Mouse (Mus musculus) inflammation-experienced regulatory T-cells, adult 6 months (primary cell): ENCODE results near the gene Rab34. TPM values are rescaled to one million over a fixed set of nuclear protein-coding genes. Genes with fewer than 3 reads are reported as not detected.
A peak's percentile ranks its signal among the peaks of the same experiment; 100 is the strongest.

Experiments
- ATAC-seq: one replicate; pipeline ENCODE4 v1.8.0; 2017
- polyA plus RNA-seq, 3 experiments: library from polyadenylated mRNA; unstranded; fragments of 100-300 nt; shearing (Covaris generic); gene quantifications; one replicate each; pipeline ENCODE4 v1.2.1; 2017

Gene Rab34
- polyA plus RNA-seq, 3 experiments from 2014 or later = 1.4 TPM; not detected in 2

- peak; percentile 28 for ATAC-seq
These were observed 27.6 kb downstream of the Rab34 start for GRCm38 (mm10) chr11:78215709-78216317.

GRCm38 (mm10) chr11:78223586-78223985, 35.4 kb downstream of the Rab34 start:
- no peak for ATAC-seq

GRCm38 (mm10) chr11:78231518-78231917, 43.3 kb downstream of the Rab34 start:
- ATAC-seq = no peak

- no peak for ATAC-seq
These were observed 52.1 kb downstream of the Rab34 start for GRCm38 (mm10) chr11:78240193-78240857.

Other genes starting within 250 kb of the Rab34 start
- gene Phf12, start 205.7 kb upstream of the Rab34 start, polyA plus RNA-seq = 10 to 100 TPM; 21.4 to 37.6 (median 35.3) TPM
- 1 to 10 TPM in 2 of 3 experiments, under 1 TPM in 1; 0.94 to 1.8 (median 1.7) TPM for gene Dhrs13, start 156.2 kb upstream of the Rab34 start, polyA plus RNA-seq
- gene Flot2, start 150.5 kb upstream of the Rab34 start, polyA plus RNA-seq = 10 to 100 TPM; 21.3 to 36.0 (median 24.7) TPM
- 10 to 100 TPM; 29.4 to 45.2 (median 41.1) TPM for gene Eral1, start 108.0 kb upstream of the Rab34 start, polyA plus RNA-seq
- 10 to 100 TPM; 10.9 to 20.0 (median 12.1) TPM for gene Fam222b, start 93.8 kb upstream of the Rab34 start, polyA plus RNA-seq
- 1 to 10 TPM; 3.5 to 6.8 (median 3.6) TPM for gene Traf4, start 22.8 kb upstream of the Rab34 start, polyA plus RNA-seq
- 10 to 100 TPM in 2 of 3 experiments, 1 to 10 TPM in 1; 9.1 to 13.2 (median 11.3) TPM for gene Nek8, start 11.8 kb upstream of the Rab34 start, polyA plus RNA-seq
- gene Tlcd1, start 11.7 kb upstream of the Rab34 start, polyA plus RNA-seq = 1 to 10 TPM; 2.7 to 3.6 (median 3.2) TPM
- gene Rpl23a, start 4.8 kb upstream of the Rab34 start, polyA plus RNA-seq = 1,000 to 10,000 TPM; 2,768 to 4,435 (median 3,801) TPM
- gene Proca1, start 5.0 kb downstream of the Rab34 start, polyA plus RNA-seq = 1 to 10 TPM; 1.9 to 5.4 (median 3.5) TPM
- 100 to 1,000 TPM; 103 to 118 (median 104) TPM for gene Sdf2, start 57.3 kb downstream of the Rab34 start, polyA plus RNA-seq
- gene Supt6, start 57.6 kb downstream of the Rab34 start, polyA plus RNA-seq = 10 to 100 TPM; 16.6 to 18.7 (median 16.9) TPM
- 10 to 100 TPM; 26.4 to 41.9 (median 27.3) TPM for gene 2610507B11Rik, start 73.3 kb downstream of the Rab34 start, polyA plus RNA-seq
- gene BC030499, start 102.4 kb downstream of the Rab34 start, polyA plus RNA-seq = under 1 TPM; 0.44 to 0.79 (median 0.48) TPM
- gene Spag5, start 113.1 kb downstream of the Rab34 start, polyA plus RNA-seq = 10 to 100 TPM in 1 of 3 experiments, 1 to 10 TPM in 2; 2.2 to 22.1 (median 3.4) TPM
- 1 to 10 TPM; 4.0 to 9.6 (median 7.6) TPM for gene Aldoc, start 134.5 kb downstream of the Rab34 start, polyA plus RNA-seq
- gene Pigs, start 140.0 kb downstream of the Rab34 start, polyA plus RNA-seq = 10 to 100 TPM; 55.1 to 70.1 (median 57.5) TPM
- gene Unc119, start 155.1 kb downstream of the Rab34 start, polyA plus RNA-seq = 10 to 100 TPM; 11.3 to 29.0 (median 11.9) TPM
- gene Foxn1, start 198.1 kb downstream of the Rab34 start, polyA plus RNA-seq = not detected
- not detected for gene Slc13a2, start 233.8 kb downstream of the Rab34 start, polyA plus RNA-seq